Mouse (Mus musculus) hindbrain, embryonic 11.5 days (tissue): ENCODE data around the gene Traf2. TPM values are rescaled to one million over a fixed set of nuclear protein-coding genes. Genes with fewer than 3 reads are reported as not detected.
A peak's percentile ranks its signal among the peaks of the same experiment; 100 is the strongest.

ENCODE experiments used
- ATAC-seq: fragments of 200-750 bp; cut with Nextera tagmentation; 2 replicates; pipeline ENCODE4 v1.8.0; 2017; ENCODE audit warnings: mild to moderate bottlenecking, moderate TSS enrichment, moderate library complexity; ENCODE audit not compliant: low FRiP score
- DNase-seq: peaks from one replicate; pipeline ENCODE4 v3.0.0-alpha.2; 2015; ENCODE audit warnings: low spot score
- H3K27ac ChIP-seq: fragments of 300-500 bp; sonication (generic); 2 replicates; pipeline ENCODE4 v1.5.1; 2014; ENCODE audit warnings: mild to moderate bottlenecking, low read depth, low read length
- H3K27me3 ChIP-seq: fragments of 300-500 bp; sonication (generic); 2 replicates; pipeline ENCODE4 v1.6.1; 2014; ENCODE audit warnings: mild to moderate bottlenecking, low read length, moderate library complexity, mixed read lengths; ENCODE audit not compliant: control insufficient read depth, insufficient read depth
- H3K36me3 ChIP-seq: fragments of 300-500 bp; sonication (generic); 2 replicates; pipeline ENCODE4 v1.6.1; 2014; ENCODE audit warnings: mild to moderate bottlenecking, low read length, moderate library complexity, mixed read lengths; ENCODE audit not compliant: control insufficient read depth, insufficient read depth
- H3K4me1 ChIP-seq: fragments of 300-500 bp; sonication (generic); replicated peaks from 2 replicates; pipeline ENCODE4 v1.6.1; 2014; ENCODE audit warnings: low read length, mixed read lengths; ENCODE audit not compliant: control insufficient read depth, insufficient read depth
- H3K4me2 ChIP-seq: fragments of 300-500 bp; sonication (generic); replicated peaks from 2 replicates; pipeline ENCODE4 v1.6.1; 2014; ENCODE audit warnings: mild to moderate bottlenecking, low read depth, low read length
- H3K4me3 ChIP-seq: fragments of 300-500 bp; sonication (generic); 2 replicates; pipeline ENCODE4 v1.5.1; 2014; ENCODE audit warnings: low read depth, low read length
- H3K9ac ChIP-seq: fragments of 300-500 bp; sonication (generic); 2 replicates; pipeline ENCODE4 v1.6.1; 2014; ENCODE audit warnings: low read depth, low read length
- H3K9me3 ChIP-seq: fragments of 300-500 bp; sonication (generic); 2 replicates; pipeline ENCODE4 v1.6.1; 2016; ENCODE audit warnings: low read length; ENCODE audit not compliant: control insufficient read depth
- WGBS: fragments of 180-500 bp; shearing (Covaris S2); extraction: QIAGEN DNeasy Blood & Tissue Kit; methylation state at CpG from one replicate; pipeline ENCODE4 v1.1.7; 2014; 5-methylcytosine and 5-hydroxymethylcytosine counted together
- polyA plus RNA-seq: library from polyadenylated mRNA; unstranded; fragments of >200 nt; fragmentation: Nextera tagmentation; extraction: Ambion mirVana; gene quantifications from 2 replicates; pipeline ENCODE4 v1.2.1, GENCODE M21; 2014

The Traf2 gene
- polyA plus RNA-seq, 1 experiment from 2014 or later, result 25.3 TPM

GRCm38 (mm10) chr2:25582466-25583119, 35.9 kb upstream of the Traf2 start:
- Histone ChIP-seq H3K27ac (no peak overlapping the region), H3K4me1 (peaks cover 10% of the 10 kb centered on the region), H3K9ac (no peak overlapping the region), H3K27me3 (peaks cover 36% of the 10 kb centered on the region), H3K4me2 (no peak overlapping the region), H3K9me3 (no peaks in the 10 kb centered on the region), H3K4me3 (no peak overlapping the region), H3K36me3 (no peaks in the 10 kb centered on the region)
- WGBS, result 59% methylated on average over 12 of the region's 12 CpGs
- no peak for ATAC-seq
- DNase-seq, result no peak

- Histone ChIP-seq H3K4me3 (no peak overlapping the region; the same call in 1 of the 2 replicates), H3K27me3 (peaks cover 43% of the 10 kb centered on the region), H3K27ac (no peak overlapping the region), H3K9me3 (no peaks in the 10 kb centered on the region), H3K4me1 (peaks cover 15% of the 10 kb centered on the region), H3K36me3 (no peaks in the 10 kb centered on the region), H3K9ac (no peak overlapping the region), H3K4me2 (no peak overlapping the region)
- peak; percentile 9; the same call in 1 of the 2 replicates for ATAC-seq
- 44% methylated on average over 6 of the region's 6 CpGs for WGBS
- DNase-seq, result peak; percentile 12
These were observed 35.2 kb upstream of the Traf2 start for GRCm38 (mm10) chr2:25581901-25582301.

GRCm38 (mm10) chr2:25581294-25581864, 34.6 kb upstream of the Traf2 start, which contains the start of gene Ajm1:
TSS of gene Ajm1 (minus strand) at chr2:25581757.
- H3K4me1 ChIP-seq, result peaks cover 15% of the 10 kb centered on the region
- no peak within 1 kb of the TSS for H3K27ac ChIP-seq

GRCm38 (mm10) chr2:25580621-25581101, 33.9 kb upstream of the Traf2 start:
- no peaks in the 10 kb centered on the region for H3K36me3 ChIP-seq
- ATAC-seq (no peak), DNase-seq (peak; percentile 10)
- peaks cover 16% of the 10 kb centered on the region for H3K4me1 ChIP-seq
- 48% methylated on average over 6 of the region's 6 CpGs for WGBS
- H3K9ac ChIP-seq, result no peak overlapping the region
- no peak overlapping the region for H3K27ac ChIP-seq
- no peak overlapping the region for H3K4me2 ChIP-seq
- H3K27me3 ChIP-seq, result peaks cover 55% of the 10 kb centered on the region
- no peaks in the 10 kb centered on the region for H3K9me3 ChIP-seq
- H3K4me3 ChIP-seq, result no peak overlapping the region

More at GRCm38 (mm10) chr2:25581294-25581864, 34.6 kb upstream of the Traf2 start, which contains the start of gene Ajm1:
- peak within 1 kb of the TSS; percentile 33 for H3K4me2 ChIP-seq
- peak within 1 kb of the TSS; percentile 19 for H3K4me3 ChIP-seq
- peak; percentile 83 for DNase-seq
- peak; percentile 58 for ATAC-seq
- H3K9ac ChIP-seq, result 0 out of 2 replicates have a peak within 1 kb of the TSS, but pooled peaks have one; percentile 3
- H3K27me3 ChIP-seq, result peaks cover 48% of the 10 kb centered on the region
- H3K9me3 ChIP-seq, result no peaks in the 10 kb centered on the region
- H3K36me3 ChIP-seq, result no peaks in the 10 kb centered on the region
- 7% methylated on average over 19 of the region's 19 CpGs for WGBS

- Histone ChIP-seq H3K4me1 (peaks cover 17% of the 10 kb centered on the region), H3K9me3 (no peaks in the 10 kb centered on the region), H3K4me3 (peak overlapping the region; percentile 8; the same call in 1 of the 2 replicates), H3K27me3 (peaks cover 56% of the 10 kb centered on the region), H3K4me2 (peak overlapping the region; percentile 21; the same call in 1 of the 2 replicates), H3K36me3 (no peaks in the 10 kb centered on the region), H3K27ac (no peak overlapping the region), H3K9ac (no peak overlapping the region)
- 10% methylated on average over 23 of the region's 27 CpGs for WGBS
- ATAC-seq (no peak), DNase-seq (peak; percentile 57)
These were observed 33.2 kb upstream of the Traf2 start for GRCm38 (mm10) chr2:25579737-25580460.

- no peak for ATAC-seq
- Histone ChIP-seq H3K9ac (no peak overlapping the region), H3K27ac (no peak overlapping the region), H3K4me2 (peak overlapping the region; percentile 21), H3K27me3 (peaks cover 56% of the 10 kb centered on the region), H3K36me3 (no peaks in the 10 kb centered on the region), H3K4me3 (peak overlapping the region; percentile 30; the same call in 1 of the 2 replicates), H3K9me3 (no peaks in the 10 kb centered on the region), H3K4me1 (peaks cover 17% of the 10 kb centered on the region)
- DNase-seq, result peak; percentile 53
- 6% methylated on average over 76 of the region's 77 CpGs for WGBS
These were observed 32.3 kb upstream of the Traf2 start for GRCm38 (mm10) chr2:25578796-25579736.

GRCm38 (mm10) chr2:25577951-25578795, 31.4 kb upstream of the Traf2 start:
- H3K4me2 ChIP-seq, result peak overlapping the region; percentile 40
- H3K4me1 ChIP-seq, result peaks cover 24% of the 10 kb centered on the region
- peak overlapping the region; percentile 30 for H3K4me3 ChIP-seq
- no peak for ATAC-seq
- H3K27me3 ChIP-seq, result peaks cover 56% of the 10 kb centered on the region
- no peaks in the 10 kb centered on the region for H3K36me3 ChIP-seq
- no peaks in the 10 kb centered on the region for H3K9me3 ChIP-seq
- DNase-seq, result peak; percentile 65
- no peak overlapping the region for H3K27ac ChIP-seq
- WGBS, result 7% methylated on average over 75 of the region's 75 CpGs
- peak overlapping the region; percentile 31; the same call in 1 of the 2 replicates for H3K9ac ChIP-seq
